Mouse (Mus musculus) ZHBTc4 (cell line): ENCODE data around the gene Rcc2.

Source experiments
- DNase-seq: peaks from one replicate; pipeline ENCODE4 v3.0.0-alpha.2; 2011; ENCODE audit warnings: low read depth, low spot score

Gene Rcc2

DNA sequence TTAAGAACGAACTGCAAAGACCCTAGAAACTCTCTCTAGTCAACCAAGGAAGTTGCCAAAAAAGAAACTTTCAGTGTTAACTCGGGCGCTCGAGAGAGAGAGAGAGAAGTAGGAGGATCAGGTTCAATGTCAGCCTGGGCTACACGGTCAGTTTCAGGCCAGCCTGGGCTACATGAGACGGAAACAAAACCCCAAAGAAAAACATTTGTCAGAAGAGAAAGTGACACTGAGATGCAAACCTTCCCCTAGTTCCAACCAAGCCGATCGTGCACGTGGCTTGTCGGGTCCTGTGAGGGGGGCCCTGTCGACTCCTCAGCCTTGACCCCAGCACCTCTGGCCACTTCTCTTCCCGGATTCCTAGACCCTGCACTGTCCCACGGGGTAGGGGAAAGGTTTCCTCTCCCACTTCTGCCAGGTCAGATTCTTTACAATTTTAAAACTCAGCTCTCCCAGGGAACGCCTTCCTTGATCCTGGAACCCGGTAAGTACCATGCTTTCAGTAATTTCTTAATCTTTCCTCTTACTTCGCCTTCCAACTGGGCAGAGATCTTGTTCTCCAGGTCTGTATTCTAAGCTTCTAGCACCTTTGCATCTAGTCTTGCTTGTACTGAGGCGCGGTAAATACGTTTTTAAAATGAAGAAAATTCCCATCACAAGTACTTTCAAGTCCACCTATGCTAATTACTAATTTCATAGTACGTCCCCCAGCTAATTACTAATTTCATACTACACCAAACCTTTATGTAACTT, at the start of gene Rcc2:
Gene Rcc2 (plus strand): TSS at position 273 of the 750 bp plus-strand sequence.
- DNase-seq: no peak

DNA sequence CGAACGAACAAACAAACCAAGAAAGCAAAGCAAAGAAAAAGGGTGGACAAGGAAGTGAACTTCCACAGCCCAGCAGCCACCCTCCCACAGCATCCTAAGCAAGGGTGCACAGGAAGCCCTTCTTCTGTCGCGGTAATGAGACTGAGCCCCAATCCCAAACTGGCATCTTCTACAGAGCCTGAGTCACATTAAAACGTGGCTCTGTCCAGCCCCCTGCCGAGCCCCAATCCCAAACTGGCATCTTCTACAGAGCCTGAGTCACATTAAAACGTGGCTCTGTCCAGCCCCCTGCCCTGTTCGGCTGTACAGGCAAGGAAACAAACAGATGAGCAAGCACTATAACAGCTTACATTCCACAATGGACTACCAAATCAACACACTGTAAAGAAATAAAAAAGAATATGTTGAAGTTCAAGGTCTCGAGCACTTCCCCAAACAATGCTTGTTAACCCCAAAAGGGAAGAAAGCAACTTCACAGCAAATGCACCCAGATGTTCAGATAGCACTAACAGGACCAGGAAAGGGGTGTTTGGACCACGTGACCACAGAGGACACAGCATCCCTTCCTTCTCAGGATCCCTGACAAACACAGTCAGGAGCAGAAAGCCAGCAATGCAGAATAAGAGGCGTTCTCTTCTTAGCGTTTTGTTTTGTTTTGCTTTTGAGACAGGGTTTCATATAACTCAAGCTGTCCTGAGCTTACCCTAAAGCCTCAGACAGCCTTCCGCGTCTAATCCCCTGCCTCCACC, 46.3 kb upstream of the Rcc2 start:
- DNase-seq: no peak

DNA sequence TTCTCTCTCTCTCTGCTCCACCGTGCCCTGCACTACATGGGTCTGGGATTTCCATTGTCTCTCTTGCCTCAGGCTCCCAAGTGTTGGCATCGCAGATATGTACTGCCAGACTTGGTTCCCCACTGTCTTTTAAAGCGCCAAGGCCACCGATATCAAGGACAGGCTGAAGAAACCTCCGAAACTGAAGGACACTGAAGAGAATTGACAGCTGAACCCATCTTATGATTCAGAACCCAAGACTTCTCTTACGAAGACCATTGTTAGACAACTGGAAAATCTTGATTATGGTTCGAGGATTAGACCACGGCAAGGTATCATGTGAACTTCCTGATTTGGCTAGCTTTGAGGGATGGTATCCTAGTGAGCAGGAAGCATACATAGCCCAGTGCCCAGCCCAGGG, 45.5 kb upstream of the Rcc2 start:
- no peak for DNase-seq

DNA sequence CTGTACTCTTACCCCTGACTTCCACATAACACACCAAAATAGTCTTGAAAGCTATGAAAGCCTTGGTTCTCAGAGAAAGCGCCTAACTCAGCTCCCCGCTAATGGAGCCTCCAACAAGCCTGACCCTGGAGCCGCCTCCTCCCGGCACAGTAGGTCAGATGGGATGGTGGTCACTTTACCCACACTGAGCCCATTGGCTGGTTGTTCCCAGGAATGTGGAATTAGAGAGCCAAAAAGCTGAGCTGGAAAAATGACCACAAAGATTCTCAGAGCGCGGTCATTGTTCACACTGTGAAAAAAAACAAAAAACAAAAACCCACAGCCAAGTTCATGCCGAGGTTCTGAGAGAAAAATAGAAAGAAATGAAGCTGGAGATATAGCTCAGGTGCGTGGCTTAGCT, 43.8 kb upstream of the Rcc2 start:
- DNase-seq: no peak

DNA sequence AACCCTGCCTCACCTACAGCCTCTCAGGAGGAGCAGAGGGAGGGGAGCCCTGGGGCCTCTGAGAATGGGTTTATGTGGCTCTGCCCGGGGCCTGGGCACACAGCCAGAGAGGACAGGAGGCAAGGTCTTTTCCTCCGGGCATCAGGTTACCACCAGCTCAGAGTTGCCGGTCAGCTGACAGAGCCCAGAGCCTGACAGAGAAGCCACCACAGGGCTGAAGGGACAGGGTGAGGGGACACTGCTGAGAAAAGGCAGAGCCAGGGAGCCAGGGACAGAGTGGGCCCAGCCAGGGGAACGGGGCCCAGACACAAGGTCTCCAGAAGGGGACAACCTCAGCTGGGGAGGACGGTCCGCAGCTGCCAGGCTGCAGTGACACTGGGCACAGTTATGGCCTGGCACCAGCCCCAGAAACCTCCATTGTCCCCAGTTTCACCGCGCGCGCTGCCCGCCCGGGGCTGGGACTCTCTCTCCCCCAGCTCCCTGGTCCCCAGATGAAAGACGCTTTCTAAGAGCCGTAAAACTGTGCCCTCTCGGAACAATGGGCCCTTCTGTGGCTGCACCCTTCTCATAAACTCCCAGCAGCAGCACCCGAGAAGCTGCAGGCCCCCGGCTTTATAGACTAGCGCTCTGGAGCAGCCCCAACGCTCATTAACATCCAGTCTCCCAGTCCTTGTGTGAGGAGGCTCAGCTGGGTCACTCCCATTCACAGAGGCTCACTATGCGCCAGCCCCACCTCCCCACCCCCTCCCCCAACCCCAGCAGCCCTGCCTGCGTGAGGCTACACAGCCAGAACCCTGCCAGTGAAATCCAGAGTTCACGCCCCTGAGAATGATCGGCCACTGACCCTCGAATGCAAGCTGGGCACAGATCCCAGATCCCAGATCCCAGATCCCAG, 42.4 kb upstream of the Rcc2 start:
- DNase-seq: peak; percentile 74

DNA sequence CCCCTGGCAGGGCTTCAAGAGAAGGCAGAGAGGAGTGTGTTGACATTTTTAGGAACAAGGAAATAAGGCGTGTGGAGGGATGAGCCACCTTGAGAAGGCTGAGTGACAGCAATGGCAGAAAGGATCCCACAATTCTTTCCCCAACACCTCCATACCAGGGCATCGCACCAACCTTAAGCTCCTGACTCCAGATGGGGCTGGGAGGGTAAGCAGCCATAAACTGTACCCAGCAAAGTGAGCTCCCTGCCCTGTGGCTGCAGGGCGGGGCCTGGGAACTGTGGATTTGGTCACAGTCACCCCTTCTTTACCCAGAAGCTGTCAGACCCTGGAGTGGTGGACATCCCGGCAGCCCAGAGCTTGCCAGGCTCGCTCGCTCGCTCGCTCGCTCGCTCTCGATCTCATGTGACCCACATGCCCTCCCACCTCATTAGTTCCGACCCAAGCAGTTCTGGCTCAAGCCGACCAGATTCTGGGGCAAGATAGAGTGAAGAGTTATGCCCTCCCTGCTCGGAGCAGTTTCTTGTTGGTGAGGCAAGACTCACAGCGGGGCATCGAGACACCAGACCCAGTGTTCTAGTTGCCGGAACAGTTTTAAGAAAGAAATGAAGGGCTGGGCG, 38.8 kb upstream of the Rcc2 start:
- peak; percentile 15 for DNase-seq

DNA sequence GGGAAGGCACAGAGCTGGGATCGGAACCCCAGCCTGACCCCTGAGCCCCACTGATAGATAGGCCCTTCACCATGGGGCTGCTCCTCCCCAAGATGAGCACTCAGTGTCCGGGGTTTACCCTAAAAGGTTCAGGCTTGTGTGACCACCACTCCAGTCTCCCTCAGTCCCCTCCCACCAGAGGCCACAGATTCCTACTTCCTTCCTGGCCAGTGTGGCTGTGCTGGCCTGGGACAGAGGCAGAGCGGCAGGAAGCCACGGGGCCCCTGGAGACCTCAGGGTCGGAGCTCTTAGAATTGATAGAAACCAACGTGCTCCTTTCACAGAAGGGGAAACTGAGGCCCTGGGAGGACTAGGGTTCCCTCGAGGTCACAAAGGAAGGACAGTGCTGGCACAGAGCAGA, 37.9 kb upstream of the Rcc2 start:
- no peak for DNase-seq

DNA sequence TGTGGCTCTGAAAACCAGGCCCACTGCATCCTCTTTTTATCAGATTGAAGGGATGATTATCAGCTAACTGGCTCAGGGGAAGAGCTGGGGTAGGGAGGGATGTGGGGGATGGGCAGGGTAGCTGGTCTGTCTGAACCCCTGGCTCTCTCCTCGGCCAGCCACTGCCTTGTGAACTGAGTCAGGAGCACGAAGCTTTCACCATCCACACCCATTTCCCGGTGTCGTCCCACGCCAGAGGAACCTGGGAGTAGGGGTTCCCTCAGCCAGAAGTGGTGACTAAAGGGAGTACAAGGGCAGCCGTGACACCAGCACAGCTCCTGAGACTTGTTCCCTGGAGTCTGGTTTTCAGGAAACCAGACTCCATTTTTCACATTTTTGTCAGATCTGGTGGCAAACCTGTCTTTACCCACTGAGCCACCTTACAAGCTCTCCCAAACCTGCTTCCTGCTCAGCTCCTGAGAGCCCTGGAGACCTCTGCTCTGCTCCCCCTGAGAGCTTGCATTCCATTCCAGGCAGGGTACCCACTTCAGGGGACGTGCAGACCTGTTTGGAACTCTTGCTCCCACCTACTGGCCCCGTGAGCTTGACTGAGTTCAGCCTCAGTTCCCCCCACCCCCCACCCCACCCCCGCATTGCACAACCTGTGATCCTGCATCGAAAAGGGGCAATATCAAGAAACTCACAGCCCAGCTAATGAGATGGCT, 37.3 kb upstream of the Rcc2 start:
- peak; percentile 11 for DNase-seq

DNA sequence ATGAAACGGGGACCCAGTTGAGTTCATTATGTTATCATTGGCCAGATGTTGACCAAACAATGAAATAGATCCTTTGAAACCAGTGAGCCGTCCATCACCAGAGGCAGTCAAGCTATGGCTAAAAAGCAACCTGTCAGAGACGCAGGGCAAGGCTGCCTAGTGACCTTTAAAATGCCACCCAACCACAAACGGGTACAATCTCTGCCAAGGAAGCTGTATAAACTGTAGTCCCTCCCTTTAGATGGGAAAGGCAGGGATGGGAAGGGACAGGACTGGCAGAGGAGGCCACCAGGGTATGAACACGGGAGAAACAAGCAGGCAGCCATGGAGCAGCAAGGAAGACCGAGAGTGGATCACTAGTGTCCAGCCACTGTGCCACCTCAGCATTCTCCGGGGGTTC, 35.3 kb upstream of the Rcc2 start:
- no peak for DNase-seq

DNA sequence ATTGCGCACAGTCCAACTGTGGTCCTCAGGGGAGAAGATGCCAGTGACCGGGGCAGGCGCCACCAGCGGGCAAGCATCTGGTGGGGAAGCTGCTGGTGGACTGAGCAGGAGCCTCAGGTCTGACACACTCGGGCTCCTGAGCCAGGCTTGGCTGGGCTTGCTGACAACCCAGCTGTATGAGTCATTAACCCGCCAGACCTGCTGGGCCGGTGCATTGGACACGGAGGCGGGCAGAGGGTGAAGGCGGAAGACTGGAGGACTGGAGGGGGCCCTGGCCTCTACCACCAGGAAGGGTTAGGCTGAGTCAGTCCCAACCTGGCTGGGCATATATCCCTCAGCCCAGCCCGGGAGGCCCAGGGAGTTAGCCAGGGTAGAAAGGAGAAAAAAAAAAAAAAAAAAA, 34.6 kb upstream of the Rcc2 start, which contains the start of gene Arhgef10l:
Gene Arhgef10l (minus strand): TSS at position 253 of the 400 bp plus-strand sequence.
- DNase-seq: peak; percentile 29

DNA sequence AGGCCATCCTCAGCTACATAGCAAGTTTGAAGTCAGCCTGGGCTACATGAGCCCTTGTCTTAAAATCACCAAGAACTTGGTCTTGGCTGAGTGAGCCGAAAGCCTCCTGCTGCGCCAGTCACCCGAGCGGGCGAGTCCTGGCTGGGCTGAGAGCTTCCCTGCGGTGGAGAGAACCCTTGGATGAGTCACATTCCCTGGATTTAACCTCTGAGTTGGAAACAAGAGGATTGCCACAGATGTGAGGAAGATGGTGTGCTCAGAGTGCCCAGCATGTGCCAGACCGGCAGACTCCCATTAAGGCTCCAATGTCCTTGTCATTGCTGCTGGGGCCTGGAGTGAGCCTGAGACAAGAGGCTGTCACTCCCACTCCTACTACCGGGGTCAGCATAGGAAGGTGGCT, 32.5 kb upstream of the Rcc2 start:
- DNase-seq: peak; percentile 4

DNA sequence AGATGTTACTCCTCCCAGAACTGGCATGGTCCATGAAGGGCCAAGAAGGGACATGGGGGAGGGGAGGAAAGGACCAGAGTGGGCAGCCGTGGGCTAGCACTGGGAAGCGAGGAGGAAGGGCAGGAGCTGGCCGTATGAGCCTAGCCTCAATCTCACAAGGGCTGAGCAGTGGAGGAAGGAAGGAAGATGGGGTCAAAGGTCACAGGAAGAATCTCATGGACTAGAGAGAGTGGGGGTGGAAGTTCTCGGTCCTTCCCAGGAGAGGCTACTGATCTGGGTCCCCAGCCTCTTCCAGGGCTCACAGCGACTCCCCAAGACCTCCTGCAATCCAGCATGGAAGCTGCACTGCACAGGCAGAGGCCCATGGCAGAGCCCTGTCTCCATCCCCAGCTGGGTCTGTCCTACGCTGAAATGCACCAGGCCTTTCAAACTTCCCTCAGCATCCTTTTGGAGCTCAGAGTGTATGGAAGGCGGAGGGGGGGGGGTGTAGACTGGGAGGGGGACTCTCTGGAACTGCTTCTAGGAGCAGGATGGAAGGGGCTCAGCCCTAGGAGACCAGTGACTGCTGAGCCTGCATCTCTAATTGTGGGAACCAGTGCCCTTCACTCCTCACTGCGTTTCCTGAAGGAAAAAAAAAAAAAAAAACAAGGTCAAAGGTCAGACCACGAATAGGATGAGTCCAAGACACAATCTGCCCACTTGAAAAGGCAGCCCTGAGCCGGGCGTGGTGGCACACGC, 26.6 kb upstream of the Rcc2 start:
- DNase-seq: no peak

DNA sequence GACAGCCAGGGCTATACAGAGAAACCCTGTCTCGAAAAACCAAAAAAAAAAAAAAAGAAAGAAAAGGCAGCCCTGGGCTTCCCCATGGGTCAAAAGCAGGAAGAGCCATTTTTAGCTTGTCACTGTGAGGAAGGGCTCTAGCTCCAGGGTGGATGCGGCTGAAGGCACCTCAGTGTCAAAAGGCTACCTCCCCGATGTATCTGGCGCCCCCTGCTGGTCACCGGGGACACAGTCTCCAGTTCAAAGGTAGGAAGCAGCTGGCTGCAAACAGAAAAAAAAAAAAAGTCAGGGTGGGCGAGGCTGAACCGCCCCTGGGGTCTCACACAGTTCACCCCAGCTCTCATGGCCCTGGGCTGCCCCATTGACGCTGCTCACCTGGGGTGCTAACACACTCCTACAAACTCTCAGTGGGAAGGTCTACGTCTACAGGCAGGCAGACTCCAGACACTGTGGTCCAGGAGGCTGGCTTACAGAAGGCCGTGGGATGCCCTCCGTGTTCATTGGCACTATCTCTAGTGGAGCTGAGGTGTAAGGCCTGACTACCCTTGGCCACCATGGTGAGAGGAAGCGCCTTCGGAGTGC, 25.9 kb upstream of the Rcc2 start:
- DNase-seq: peak; percentile 94

DNA sequence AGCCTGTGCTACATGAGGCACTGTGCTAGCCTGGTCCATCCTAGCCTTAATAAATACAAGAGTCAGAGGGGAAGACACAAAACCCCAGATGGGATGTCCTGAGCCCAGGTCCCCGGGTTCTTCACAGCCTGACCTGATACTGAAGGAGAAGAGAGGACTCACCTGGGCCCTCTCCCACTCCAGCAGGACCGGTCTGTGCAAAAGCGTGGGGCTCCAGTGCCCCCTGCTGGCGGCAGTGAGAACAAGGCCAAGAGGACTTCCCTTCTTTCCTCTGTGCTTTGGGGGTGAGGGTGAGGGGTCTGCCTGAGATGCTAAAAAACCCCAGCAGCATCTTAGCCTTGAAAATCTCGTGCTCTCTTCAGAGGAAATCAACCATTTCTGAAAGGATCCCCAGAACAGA, 21.3 kb upstream of the Rcc2 start:
- peak; percentile 86 for DNase-seq

DNA sequence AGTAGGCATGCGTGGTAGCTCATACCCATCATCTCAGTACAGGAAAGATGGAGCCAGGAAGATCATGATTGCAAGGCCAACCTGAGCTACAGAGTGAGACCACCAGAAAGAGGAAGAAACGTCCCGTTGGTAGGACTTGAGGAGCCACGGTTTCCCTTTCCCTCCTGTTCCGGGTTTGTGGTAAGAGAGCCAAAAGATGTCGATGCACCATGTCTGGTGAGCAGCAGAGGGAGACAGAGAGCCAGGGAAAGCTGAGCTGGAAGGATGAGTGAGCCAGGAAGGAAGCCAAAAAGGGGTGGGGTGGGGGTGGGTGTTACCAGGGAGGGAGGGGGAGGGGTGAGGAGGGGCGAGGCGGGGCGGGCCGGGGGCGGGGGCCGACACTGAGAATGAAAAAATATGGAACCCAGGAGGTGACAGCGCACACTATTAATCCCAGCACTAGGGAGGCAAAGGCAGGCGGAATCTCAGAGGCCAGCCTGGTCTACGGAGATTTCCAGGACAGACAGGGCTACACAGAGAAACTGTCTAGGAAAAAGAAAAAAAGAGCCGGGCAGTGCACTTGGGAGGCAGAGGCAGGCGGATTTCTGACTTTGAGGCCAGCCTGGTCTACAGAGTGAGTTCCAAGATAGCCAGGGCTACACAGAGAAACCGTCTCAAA, 20.5 kb upstream of the Rcc2 start:
- peak; percentile 95 for DNase-seq

DNA sequence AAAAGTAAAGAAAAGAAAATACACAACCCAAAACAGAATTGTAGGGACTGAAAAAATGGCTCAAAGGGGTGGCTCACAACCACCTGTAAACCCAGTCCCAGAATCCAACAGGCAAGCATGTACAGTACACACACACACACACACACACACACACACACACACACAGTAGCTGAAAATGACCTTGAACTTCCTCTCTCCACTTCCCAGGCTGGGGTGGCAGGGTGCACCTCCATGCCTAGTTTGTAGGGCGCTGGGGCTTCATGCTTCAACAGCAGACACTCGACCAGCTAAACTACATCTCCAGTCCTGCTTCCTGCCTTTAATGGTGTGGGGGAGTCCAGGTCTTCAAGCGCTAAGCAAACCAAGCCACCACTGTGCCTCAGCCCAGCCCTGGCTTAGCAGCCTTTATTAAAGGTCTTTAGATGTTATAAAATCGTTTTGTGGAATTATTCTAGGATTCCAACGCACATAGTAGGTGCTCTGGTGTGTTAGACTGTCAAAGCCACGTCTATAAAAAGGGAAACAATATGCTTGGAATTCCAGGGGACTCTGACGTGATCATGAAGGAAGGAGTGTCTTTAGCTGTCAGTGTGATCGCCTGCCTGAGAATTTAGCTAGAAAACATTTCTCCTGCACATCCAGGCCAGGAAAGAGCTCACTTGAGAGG, 19.5 kb upstream of the Rcc2 start:
- DNase-seq: no peak

DNA sequence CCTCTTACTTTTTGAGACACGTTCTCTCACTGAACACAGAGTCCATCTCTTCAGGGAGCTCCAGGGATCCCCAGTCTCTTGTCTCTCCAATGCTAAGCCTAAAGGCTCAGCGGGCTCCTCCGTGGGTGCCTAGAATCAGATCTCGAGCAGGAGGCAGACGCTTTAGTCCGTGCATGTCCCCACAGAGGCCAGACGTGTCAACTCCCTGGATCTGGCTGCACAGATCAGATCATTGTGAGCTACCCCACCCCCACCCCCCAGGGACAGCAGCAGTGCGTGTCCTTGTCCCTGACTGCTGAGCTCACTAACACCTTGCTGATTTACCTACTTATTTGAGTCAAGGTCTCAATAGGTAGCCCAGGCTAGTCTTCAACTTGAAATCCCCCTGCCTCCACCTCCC, 16.7 kb upstream of the Rcc2 start:
- DNase-seq: no peak

DNA sequence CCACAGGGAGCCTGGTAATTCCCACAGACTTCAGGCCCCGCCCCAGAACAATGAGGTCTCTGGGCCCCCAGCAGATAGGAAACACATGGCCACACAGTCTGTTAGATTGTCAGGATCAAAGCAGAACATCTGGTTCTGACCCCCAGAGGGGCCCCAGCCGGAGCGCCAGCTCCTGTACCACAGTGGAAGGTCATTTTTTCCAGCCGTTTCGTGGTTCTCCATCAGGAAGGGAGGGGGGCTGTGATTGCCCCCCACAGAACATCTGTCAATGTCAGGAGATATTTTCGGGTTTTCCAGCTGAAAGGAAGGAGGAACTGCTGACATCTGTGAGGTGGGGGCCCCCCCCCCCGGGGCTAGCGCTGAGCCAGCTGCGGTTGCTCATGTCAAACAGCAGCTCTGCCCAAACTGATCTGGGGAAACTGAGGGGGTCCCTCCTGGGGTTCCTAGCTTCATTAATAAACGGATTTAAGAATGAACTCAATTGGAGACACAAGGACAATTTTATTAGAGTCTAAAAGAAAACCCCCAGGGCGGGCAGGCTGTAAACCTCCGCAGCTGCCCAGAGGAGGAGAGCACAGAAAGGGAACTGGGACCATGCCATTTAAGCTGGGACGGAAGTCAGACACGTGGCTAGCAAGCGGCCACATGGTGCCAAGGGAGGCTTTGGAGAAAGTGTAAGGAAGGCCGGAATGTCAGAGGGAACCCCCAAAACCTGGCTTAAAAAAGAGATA, 16.0 kb upstream of the Rcc2 start:
- no peak for DNase-seq
